Mouse (Mus musculus): ENCODE measurements around the gene Dcxr. TPM values are rescaled to one million over a fixed set of nuclear protein-coding genes. Genes with fewer than 3 reads are reported as not detected.

Dcxr gene
- polyA plus RNA-seq, 1 experiment, result 340 TPM

GRCm38 (mm10) chr11:120722067-120722630 lies 4.9 kb downstream of the Dcxr start:
- WGBS, result 16% methylated on average over 21 of the region's 21 CpGs

DNA sequence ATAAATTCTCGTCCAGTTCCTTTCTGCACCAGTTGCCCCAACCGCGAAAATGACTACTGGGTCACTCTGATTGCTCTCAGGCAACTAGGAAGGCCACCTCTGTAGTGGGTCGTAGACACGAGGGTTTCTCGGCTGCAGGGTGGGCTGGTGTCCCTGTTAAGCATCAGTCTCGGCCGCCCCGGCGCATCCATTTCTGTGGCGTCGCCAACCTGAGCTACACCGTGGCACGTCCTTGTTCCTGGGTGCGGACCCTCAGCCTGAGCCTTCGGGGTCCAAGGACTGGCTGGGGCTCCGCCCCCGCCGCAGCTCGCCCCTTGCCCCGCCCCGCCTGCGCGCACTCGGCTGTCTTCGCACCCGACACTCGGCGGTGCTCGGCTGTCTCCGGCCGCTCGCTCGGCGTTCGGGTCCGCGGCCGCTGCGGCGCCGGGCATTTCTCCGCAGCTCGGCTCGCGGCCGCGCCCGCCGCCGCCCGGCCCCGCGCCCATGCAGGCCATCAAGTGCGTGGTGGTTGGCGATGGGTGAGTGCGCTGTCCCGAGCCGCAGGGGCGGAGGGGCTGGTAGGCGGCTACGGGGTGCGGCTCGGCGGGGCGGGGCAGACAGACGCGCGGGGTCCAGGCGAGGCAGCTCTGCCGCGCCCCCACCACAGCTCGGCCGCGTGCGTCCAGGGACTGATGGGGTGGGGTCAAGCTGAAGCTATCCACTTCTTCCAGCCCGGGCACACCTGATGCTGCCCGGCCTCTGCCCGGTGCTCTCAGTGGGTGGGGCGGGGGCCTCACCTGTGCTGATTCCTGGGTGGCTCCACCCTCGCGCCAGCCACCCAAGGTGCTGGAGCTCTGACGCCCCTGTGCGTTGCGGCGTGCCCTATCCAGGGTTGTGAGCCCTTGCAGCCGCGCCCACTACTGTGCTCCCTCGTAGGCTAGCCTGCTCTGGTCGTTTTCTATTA lies 5.7 kb downstream of the Dcxr start, which contains the start of gene Rac3:
Rac3 (plus strand) TSS at position 347 of the 943 bp plus-strand sequence.
- Histone ChIP-seq H3K4me3 (replicated peaks; ENCODE audit: extremely low read depth, low read depth, low read length) (peak within 1 kb of the TSS; percentile 47), H3K4me1 (ENCODE audit: control insufficient read depth, insufficient read depth, low read length) (peaks cover 11% of the 10 kb centered on the region)
- WGBS, result under 1% methylated on average over 90 of the region's 90 CpGs
- peak; percentile 67 for DNase-seq
- no peak for TF ChIP-seq CTCF (IDR thresholded peaks at IDR 0.05; ENCODE audit: insufficient read depth, low read length)
- no peak for TF ChIP-seq POLR2A (IDR thresholded peaks at IDR 0.05; ENCODE audit: borderline replicate concordance, extremely low read depth, low read depth, low read length)

More at GRCm38 (mm10) chr11:120722067-120722630, 4.9 kb downstream of the Dcxr start:
- peak; percentile 33 for DNase-seq
- Histone ChIP-seq H3K4me3 (replicated peaks; ENCODE audit: extremely low read depth, low read depth, low read length) (peak overlapping the region; percentile 47), H3K4me1 (ENCODE audit: control insufficient read depth, insufficient read depth, low read length) (peaks cover 12% of the 10 kb centered on the region)
- TF ChIP-seq CTCF (IDR thresholded peaks at IDR 0.05; ENCODE audit: insufficient read depth, low read length), result no peak
- no peak; the same call in 1 of the 2 replicates for TF ChIP-seq POLR2A (IDR thresholded peaks at IDR 0.05; ENCODE audit: borderline replicate concordance, extremely low read depth, low read depth, low read length)

DNA sequence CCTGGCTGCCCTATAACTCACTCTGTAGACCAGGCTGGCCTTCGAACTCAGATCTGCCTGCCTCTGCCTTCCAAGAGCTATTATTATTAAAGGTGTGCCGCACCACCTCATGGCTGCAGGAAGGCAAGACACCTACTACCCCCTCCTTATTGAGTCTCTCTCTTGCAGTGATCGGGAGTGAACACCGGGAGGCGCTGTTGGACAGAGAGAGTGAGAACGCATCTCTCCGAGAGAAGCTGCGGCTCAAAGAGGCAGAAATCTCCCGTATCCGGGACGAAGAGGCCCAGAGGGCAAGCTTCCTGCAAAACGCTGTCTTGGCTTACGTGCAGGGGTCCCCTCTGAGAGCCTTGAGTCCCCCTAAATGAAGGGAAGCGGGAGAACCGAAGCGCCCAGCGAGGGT lies 6.6 kb downstream of the Dcxr start:
- Histone ChIP-seq H3K4me1 (ENCODE audit: control insufficient read depth, insufficient read depth, low read length) (peaks cover 9% of the 10 kb centered on the region), H3K4me3 (replicated peaks; ENCODE audit: extremely low read depth, low read depth, low read length) (no peak overlapping the region)
- TF ChIP-seq POLR2A (IDR thresholded peaks at IDR 0.05; ENCODE audit: borderline replicate concordance, extremely low read depth, low read depth, low read length) (no peak), CTCF (IDR thresholded peaks at IDR 0.05; ENCODE audit: insufficient read depth, low read length) (peak; percentile 97)
- 12% methylated on average over 17 of the region's 17 CpGs for WGBS
- DNase-seq, result peak; percentile 91

GRCm38 (mm10) chr11:120719841-120720376 lies 7.2 kb downstream of the Dcxr start:
- Histone ChIP-seq H3K4me3 (replicated peaks; ENCODE audit: extremely low read depth, low read depth, low read length) (no peak overlapping the region), H3K4me1 (ENCODE audit: control insufficient read depth, insufficient read depth, low read length) (peaks cover 9% of the 10 kb centered on the region)
- DNase-seq, result peak; percentile 17
- 87% methylated on average over 13 of the region's 13 CpGs for WGBS
- TF ChIP-seq POLR2A (IDR thresholded peaks at IDR 0.05; ENCODE audit: borderline replicate concordance, extremely low read depth, low read depth, low read length) (0 out of 2 replicates have a peak, but pooled peaks have one; percentile 17), CTCF (IDR thresholded peaks at IDR 0.05; ENCODE audit: insufficient read depth, low read length) (no peak)

DNA sequence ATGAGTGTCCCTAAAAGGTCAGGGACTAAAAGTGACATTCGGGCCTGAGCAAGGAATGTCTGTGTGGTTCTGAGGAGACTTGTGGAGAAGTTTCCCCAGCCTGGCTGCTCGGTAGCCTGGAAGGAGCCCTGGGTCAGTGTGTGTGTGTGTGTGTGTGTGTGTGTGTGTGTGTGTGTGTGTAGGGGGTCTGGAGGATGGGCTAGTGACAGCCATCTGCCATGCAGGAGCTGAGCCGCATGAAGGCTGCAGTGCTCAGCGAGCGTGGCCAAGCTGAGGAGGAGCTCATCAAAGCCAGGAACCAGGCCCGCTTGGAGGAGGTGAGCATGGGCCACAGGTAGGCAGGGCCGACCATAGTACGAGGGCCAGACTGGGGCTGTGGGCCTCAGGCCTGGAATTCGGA lies 7.8 kb downstream of the Dcxr start:
- 90% methylated on average over 9 of the region's 9 CpGs for WGBS
- Histone ChIP-seq H3K4me1 (ENCODE audit: control insufficient read depth, insufficient read depth, low read length) (peaks cover 11% of the 10 kb centered on the region), H3K4me3 (replicated peaks; ENCODE audit: extremely low read depth, low read depth, low read length) (no peak overlapping the region)
- no peak for TF ChIP-seq CTCF (IDR thresholded peaks at IDR 0.05; ENCODE audit: insufficient read depth, low read length)
- DNase-seq, result no peak

DNA sequence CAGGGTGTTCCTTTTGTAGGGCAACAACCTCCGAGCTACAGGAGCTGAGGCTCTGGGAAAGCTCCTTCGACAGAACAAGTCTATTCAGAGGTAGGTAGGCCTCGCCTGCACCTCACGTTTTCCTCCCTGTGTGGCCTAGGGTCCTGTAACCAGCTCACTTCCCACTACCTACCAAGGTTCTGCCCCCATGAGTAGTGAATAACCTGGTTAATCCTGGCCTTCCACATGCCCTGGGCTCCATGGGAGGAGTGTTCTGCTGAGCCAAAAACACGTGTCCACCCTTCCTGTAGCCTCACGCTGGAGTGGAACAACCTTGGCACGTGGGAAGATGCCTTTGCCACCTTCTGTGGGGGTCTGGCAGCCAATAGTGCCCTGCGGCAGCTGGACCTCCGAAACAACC lies 11.9 kb downstream of the Dcxr start:
- TF ChIP-seq POLR2A (IDR thresholded peaks at IDR 0.05; ENCODE audit: borderline replicate concordance, extremely low read depth, low read depth, low read length) (no peak), CTCF (IDR thresholded peaks at IDR 0.05; ENCODE audit: insufficient read depth, low read length) (no peak)
- peaks cover 14% of the 10 kb centered on the region; the same call in 1 of the 2 replicates for H3K4me1 ChIP-seq (ENCODE audit: control insufficient read depth, insufficient read depth, low read length)
- 87% methylated on average over 9 of the region's 9 CpGs for WGBS
- no peak overlapping the region for H3K4me3 ChIP-seq (replicated peaks; ENCODE audit: extremely low read depth, low read depth, low read length)
- DNase-seq, result no peak

DNA sequence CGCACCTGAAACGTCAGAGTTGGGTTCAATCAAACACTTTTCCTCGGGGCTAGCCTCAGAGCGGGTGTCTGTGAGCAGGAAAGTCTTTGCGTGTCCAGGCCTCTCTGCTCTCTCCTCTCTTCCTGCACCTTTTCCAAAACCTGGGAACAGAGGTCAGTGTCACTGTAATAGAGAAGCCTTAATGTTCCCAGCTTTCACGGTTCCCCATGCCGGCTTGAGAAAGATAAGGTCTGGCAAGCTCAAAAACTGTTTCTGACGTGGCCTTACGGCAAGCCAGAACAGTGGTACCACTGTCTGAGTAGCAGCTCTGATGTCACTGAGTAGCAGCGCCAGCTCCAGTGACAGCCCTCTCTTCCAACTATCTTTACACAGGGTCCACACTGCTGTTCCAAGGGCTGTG lies 12.5 kb downstream of the Dcxr start:
- H3K4me3 ChIP-seq (replicated peaks; ENCODE audit: extremely low read depth, low read depth, low read length), result peak overlapping the region; percentile 82
- WGBS, result 43% methylated on average over 10 of the region's 10 CpGs
- no peak for DNase-seq
- TF ChIP-seq POLR2A (IDR thresholded peaks at IDR 0.05; ENCODE audit: borderline replicate concordance, extremely low read depth, low read depth, low read length), result no peak
- TF ChIP-seq CTCF (IDR thresholded peaks at IDR 0.05; ENCODE audit: insufficient read depth, low read length), result no peak
- peaks cover 14% of the 10 kb centered on the region; the same call in 1 of the 2 replicates for H3K4me1 ChIP-seq (ENCODE audit: control insufficient read depth, insufficient read depth, low read length)

DNA sequence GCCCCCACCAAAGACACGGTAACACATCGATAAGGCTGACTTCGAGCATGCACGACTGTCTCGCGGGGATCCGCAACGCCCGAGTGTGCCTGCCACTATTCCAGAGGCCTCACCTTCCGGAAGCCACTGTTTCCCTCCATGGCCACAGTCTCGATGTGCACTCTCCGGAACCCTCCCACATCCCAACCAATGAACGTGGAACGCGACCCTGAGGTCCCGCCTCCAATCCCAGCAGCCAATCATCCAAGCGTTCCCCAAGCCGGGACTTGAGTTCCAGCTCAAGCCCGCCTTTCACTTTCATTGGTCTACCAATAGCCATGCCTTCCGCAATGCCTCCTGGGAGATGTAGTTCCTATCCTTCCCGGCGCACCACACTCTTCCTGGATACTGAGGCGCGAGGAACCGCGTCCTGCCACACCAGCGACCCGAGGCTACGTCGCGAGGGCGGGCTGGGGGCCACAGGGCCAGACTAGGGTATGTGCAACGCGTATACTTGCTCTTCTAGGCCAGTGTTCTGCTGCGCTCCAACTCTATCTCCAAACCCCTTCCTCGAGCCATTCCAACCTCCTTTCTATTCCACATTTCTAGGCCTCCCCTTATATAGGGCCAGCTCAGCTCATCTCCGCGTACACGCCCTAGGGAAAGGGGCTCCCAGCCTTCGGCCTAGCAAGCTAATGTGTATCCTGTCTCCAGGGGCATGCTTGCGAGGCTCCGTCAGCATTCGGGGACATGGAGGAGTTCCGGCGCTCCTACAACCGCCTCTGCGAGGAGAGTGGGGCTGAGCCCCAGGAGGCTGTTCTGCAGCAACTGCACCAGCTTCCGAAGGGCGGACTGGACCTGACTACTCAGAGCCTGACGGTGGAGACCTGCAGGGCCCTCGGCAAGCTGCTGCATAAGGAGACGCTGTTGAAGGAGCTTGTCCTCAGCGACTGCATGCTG lies 13.2 kb downstream of the Dcxr start, which contains the start of the genes Cenpx and Lrrc45:
Cenpx (minus strand) TSS at position 159 of the 939 bp plus-strand sequence.
Lrrc45 (plus strand) TSS at position 346 of the 939 bp plus-strand sequence.
- Histone ChIP-seq H3K4me3 (replicated peaks; ENCODE audit: extremely low read depth, low read depth, low read length) (peak within 1 kb of the TSS; percentile 84), H3K4me1 (ENCODE audit: control insufficient read depth, insufficient read depth, low read length) (peaks cover 14% of the 10 kb centered on the region; the same call in 1 of the 2 replicates)
- TF ChIP-seq CTCF (IDR thresholded peaks at IDR 0.05; ENCODE audit: insufficient read depth, low read length) (no peak), POLR2A (IDR thresholded peaks at IDR 0.05; ENCODE audit: borderline replicate concordance, extremely low read depth, low read depth, low read length) (peak; percentile 85; the same call in 1 of the 2 replicates)
- 2% methylated on average over 53 of the region's 53 CpGs for WGBS
- peak; percentile 96 for DNase-seq

Data from lung, adult 2 months (tissue).